Mouse (Mus musculus) adrenal gland, postnatal 0 days (tissue): ENCODE results near the gene Ctbp2. TPM values are rescaled to one million over a fixed set of nuclear protein-coding genes. Genes with fewer than 3 reads are reported as not detected.

ENCODE experiments used
- polyA plus RNA-seq: library from polyadenylated mRNA; unstranded; fragments of >200 nt; fragmentation: Nextera tagmentation; extraction: Ambion mirVana; gene quantifications from 2 replicates; pipeline ENCODE4 v1.2.1, GENCODE M21; 2015

The Ctbp2 gene
- polyA plus RNA-seq: 33.3 and 49.7 TPM in 2 replicates

GRCm38 (mm10) chr7:133123999-133124700 lies at the start of gene Ctbp2:
Gene Ctbp2 (minus strand): TSS chr7:133124354.

GRCm38 (mm10) chr7:133123244-133123998 lies 733 bp downstream of the Ctbp2 start, which contains the start of gene Fgfr2:
Gene Fgfr2 (minus strand): TSS chr7:133123350.

Other genes with a start within 250 kb of the Ctbp2 start
- 13.2 and 15.2 TPM in 2 replicates for gene Zranb1, start 193.2 kb downstream of the Ctbp2 start, polyA plus RNA-seq
- gene Fgfr2, start 1.0 kb downstream of the Ctbp2 start, polyA plus RNA-seq: 28.7 and 57.9 TPM in 2 replicates